Mouse (Mus musculus): Measurements from ENCODE around the gene Gbe1. TPM values are rescaled to one million over a fixed set of nuclear protein-coding genes. Genes with fewer than 3 reads are reported as not detected.

Gene Gbe1
- total RNA-seq, 1 experiment, result 4.4 TPM

DNA sequence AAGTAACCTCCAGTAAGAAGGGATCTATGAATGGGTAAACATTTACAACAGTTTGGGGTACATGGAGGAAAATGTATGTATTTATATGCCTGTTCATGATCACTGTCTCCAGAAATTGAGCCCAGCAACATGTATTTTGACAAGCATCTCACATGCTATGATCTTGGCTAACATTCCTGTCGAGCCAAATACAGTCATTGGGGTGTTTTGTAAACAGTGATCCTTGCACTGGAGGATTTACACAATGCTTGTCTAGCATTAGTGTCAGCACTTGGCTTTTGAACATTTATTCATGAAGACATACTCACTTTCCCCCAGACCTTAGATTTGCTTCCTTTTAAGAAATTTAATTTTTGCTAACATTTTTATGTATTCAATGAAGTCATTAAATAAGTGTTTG, 30.7 kb downstream of the Gbe1 start:
- in situ Hi-C loops (cut with MboI; ENCODE audit: low sequenced_read_pairs in 2 of 2, unreplicated experiment in 2 of 2), result no loop called here
- no peaks in the 10 kb centered on the region for H3K9me3 ChIP-seq (ENCODE audit: control insufficient read depth, insufficient read depth, low read depth, low read length)
- no peak overlapping the region for H3K4me3 ChIP-seq (ENCODE audit: insufficient read depth in 1 of 2, low read depth in 1 of 2, low read length in 2 of 2, poor library complexity in 1 of 2, severe bottlenecking in 1 of 2)
- TF ChIP-seq ZC3H11A (IDR thresholded peaks at IDR 0.05; ENCODE audit: borderline replicate concordance, low read depth, low read length), result no peak
- H3K36me3 ChIP-seq (ENCODE audit: control insufficient read depth, insufficient read depth, low read length, poor library complexity, severe bottlenecking), result no peaks in the 10 kb centered on the region
- H3K9ac ChIP-seq (ENCODE audit: insufficient read depth, low read depth, low read length, poor library complexity, severe bottlenecking), result no peak overlapping the region
- no peak overlapping the region for H3K27ac ChIP-seq (ENCODE audit: insufficient read depth, low read depth, low read length, poor library complexity, severe bottlenecking)
- DNase-seq (ENCODE audit: low read depth, low spot score), result no peak
- no peaks in the 10 kb centered on the region for H3K4me1 ChIP-seq (ENCODE audit: control insufficient read depth in 2 of 2, insufficient read depth in 2 of 2, low read length in 2 of 2, poor library complexity in 1 of 2)

DNA sequence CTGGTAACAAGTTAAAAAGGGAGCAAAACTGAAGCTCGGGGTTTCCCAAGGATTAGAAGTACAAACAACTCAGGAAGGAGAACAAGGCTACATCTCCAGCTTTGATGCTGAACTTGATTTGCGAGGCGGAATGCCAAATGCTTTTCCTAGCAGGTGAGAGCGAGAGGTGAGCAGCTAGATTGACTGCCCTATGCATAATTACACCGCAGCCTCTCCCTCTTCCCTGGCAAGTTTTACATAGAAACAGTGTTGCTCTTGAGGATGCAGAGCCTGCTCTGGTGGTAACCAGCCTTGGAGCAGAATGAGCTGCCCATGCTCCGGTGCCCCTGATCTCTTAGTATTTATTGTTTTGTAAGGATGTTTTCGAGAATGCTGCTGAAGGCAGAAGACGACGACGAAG, 31.9 kb downstream of the Gbe1 start:
- Histone ChIP-seq H3K4me3 (ENCODE audit: insufficient read depth in 1 of 2, low read depth in 1 of 2, low read length in 2 of 2, poor library complexity in 1 of 2, severe bottlenecking in 1 of 2) (no peak overlapping the region), H3K9me3 (ENCODE audit: control insufficient read depth, insufficient read depth, low read depth, low read length) (no peaks in the 10 kb centered on the region), H3K9ac (ENCODE audit: insufficient read depth, low read depth, low read length, poor library complexity, severe bottlenecking) (no peak overlapping the region), H3K4me1 (ENCODE audit: control insufficient read depth in 2 of 2, insufficient read depth in 2 of 2, low read length in 2 of 2, poor library complexity in 1 of 2) (no peaks in the 10 kb centered on the region), H3K36me3 (ENCODE audit: control insufficient read depth, insufficient read depth, low read length, poor library complexity, severe bottlenecking) (no peaks in the 10 kb centered on the region), H3K27ac (ENCODE audit: insufficient read depth, low read depth, low read length, poor library complexity, severe bottlenecking) (no peak overlapping the region)
- DNase-seq (ENCODE audit: low read depth, low spot score), result no peak
- TF ChIP-seq ZNF384 (IDR thresholded peaks at IDR 0.05; ENCODE audit: low read depth, low read length), result no peak
- no peak for TF ChIP-seq MAFK (IDR thresholded peaks at IDR 0.05; ENCODE audit: insufficient read depth, low read depth, low read length)
- TF ChIP-seq ZC3H11A (IDR thresholded peaks at IDR 0.05; ENCODE audit: borderline replicate concordance, low read depth, low read length), result no peak
- no peak for TF ChIP-seq HCFC1 (IDR thresholded peaks at IDR 0.05; ENCODE audit: borderline replicate concordance, insufficient read depth, low read length)
- TF ChIP-seq CHD2 (IDR thresholded peaks at IDR 0.05; ENCODE audit: low read depth, low read length), result no peak
- in situ Hi-C loops (cut with MboI; ENCODE audit: low sequenced_read_pairs in 2 of 2, unreplicated experiment in 2 of 2), result no loop called here

DNA sequence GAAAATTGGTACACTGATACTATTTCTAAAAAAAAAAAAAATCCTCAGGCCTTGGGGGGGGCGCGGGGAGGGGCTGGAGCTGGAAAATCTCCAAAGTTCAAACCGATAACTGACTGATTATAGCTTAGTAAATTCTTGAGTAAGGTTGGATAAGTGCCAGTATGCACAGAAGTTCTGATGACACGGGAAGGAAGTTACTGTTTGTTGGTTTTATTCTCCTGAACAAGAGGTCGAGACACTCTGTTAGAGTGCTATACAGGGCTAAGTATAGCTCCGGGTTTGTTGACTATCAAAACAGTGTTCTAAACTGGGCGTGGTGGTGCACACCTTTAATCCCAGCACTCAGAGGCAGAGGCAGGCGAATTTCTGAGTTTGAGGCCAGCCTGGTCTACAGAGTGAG, 36.3 kb downstream of the Gbe1 start:
- H3K27ac ChIP-seq (ENCODE audit: insufficient read depth, low read depth, low read length, poor library complexity, severe bottlenecking), result no peak overlapping the region
- in situ Hi-C loops (cut with MboI; ENCODE audit: low sequenced_read_pairs in 2 of 2, unreplicated experiment in 2 of 2), result no loop called here

DNA sequence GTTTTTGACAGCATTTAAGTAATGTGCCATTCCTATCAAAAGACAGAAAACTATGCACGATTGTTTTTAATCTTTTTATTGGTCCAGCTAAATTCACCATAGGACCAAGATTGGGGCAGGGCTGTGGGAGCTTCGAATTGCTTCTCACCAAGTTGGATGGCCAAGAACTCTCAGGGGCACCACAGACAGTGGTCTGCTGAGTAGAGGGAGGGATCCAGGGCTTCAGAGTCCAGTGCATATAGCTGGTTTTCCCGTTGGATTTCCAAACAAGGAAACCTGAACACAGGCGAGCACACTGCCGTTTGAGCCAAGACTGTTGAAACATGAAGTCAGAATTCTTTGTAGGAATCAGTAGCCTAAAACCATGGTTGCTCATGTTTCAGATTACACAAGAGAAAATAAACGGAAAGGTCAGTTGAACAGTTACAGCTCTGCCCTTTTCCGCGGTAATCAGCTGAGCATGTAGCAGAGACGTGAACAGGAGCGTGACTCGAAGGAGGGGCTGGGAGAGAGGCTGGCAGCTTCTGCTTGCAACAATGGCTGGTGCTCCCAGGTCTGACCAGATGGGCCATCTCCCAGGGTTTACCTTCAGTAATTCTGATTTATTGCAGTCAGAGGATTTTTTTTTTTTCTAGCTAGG, 38.0 kb downstream of the Gbe1 start:
- Histone ChIP-seq H3K27ac (ENCODE audit: insufficient read depth, low read depth, low read length, poor library complexity, severe bottlenecking) (no peak overlapping the region), H3K9me3 (ENCODE audit: control insufficient read depth, insufficient read depth, low read depth, low read length) (no peaks in the 10 kb centered on the region), H3K4me1 (ENCODE audit: control insufficient read depth in 2 of 2, insufficient read depth in 2 of 2, low read length in 2 of 2, poor library complexity in 1 of 2) (no peaks in the 10 kb centered on the region), H3K9ac (ENCODE audit: insufficient read depth, low read depth, low read length, poor library complexity, severe bottlenecking) (no peak overlapping the region), H3K36me3 (ENCODE audit: control insufficient read depth, insufficient read depth, low read length, poor library complexity, severe bottlenecking) (no peaks in the 10 kb centered on the region), H3K4me3 (ENCODE audit: insufficient read depth in 1 of 2, low read depth in 1 of 2, low read length in 2 of 2, poor library complexity in 1 of 2, severe bottlenecking in 1 of 2) (no peak overlapping the region)
- no peak for DNase-seq (ENCODE audit: low read depth, low spot score)
- TF ChIP-seq CHD2 (IDR thresholded peaks at IDR 0.05; ENCODE audit: low read depth, low read length) (no peak), ZC3H11A (IDR thresholded peaks at IDR 0.05; ENCODE audit: borderline replicate concordance, low read depth, low read length) (no peak)
- in situ Hi-C loops (cut with MboI; ENCODE audit: low sequenced_read_pairs in 2 of 2, unreplicated experiment in 2 of 2), result no loop called here

More for the DNA sequence above, 36.3 kb downstream of the Gbe1 start:
- no peak overlapping the region for H3K4me3 ChIP-seq (ENCODE audit: insufficient read depth in 1 of 2, low read depth in 1 of 2, low read length in 2 of 2, poor library complexity in 1 of 2, severe bottlenecking in 1 of 2)
- no peak for DNase-seq (ENCODE audit: low read depth, low spot score)
- H3K4me1 ChIP-seq (ENCODE audit: control insufficient read depth in 2 of 2, insufficient read depth in 2 of 2, low read length in 2 of 2, poor library complexity in 1 of 2), result no peaks in the 10 kb centered on the region
- TF ChIP-seq CHD2 (IDR thresholded peaks at IDR 0.05; ENCODE audit: low read depth, low read length) (no peak), ZC3H11A (IDR thresholded peaks at IDR 0.05; ENCODE audit: borderline replicate concordance, low read depth, low read length) (no peak), HCFC1 (IDR thresholded peaks at IDR 0.05; ENCODE audit: borderline replicate concordance, insufficient read depth, low read length) (no peak), MAFK (IDR thresholded peaks at IDR 0.05; ENCODE audit: insufficient read depth, low read depth, low read length) (no peak), ZNF384 (IDR thresholded peaks at IDR 0.05; ENCODE audit: low read depth, low read length) (no peak)
- no peaks in the 10 kb centered on the region for H3K36me3 ChIP-seq (ENCODE audit: control insufficient read depth, insufficient read depth, low read length, poor library complexity, severe bottlenecking)
- H3K9ac ChIP-seq (ENCODE audit: insufficient read depth, low read depth, low read length, poor library complexity, severe bottlenecking), result no peak overlapping the region
- H3K9me3 ChIP-seq (ENCODE audit: control insufficient read depth, insufficient read depth, low read depth, low read length), result no peaks in the 10 kb centered on the region

DNA sequence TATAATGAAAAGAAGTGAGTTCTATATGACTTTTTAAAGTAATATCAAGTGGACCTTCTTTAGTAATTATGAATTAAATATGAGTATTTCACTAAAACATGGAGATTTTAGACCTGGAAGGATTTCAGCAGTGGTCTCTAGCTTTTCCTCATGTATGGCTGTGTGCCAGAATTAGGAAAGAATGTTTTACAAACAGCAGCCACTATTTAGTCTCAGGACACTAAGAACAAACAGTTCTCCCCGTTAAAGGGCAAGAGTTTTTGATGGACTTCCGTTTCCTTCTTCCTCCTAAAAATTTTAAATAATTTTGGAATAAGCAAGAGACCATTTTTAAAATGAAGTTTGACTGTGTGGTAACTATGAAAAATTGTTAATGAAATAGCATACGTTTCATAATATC, 38.8 kb downstream of the Gbe1 start:
- in situ Hi-C loops (cut with MboI; ENCODE audit: low sequenced_read_pairs in 2 of 2, unreplicated experiment in 2 of 2), result no loop called here
- H3K9ac ChIP-seq (ENCODE audit: insufficient read depth, low read depth, low read length, poor library complexity, severe bottlenecking), result no peak overlapping the region
- H3K27ac ChIP-seq (ENCODE audit: insufficient read depth, low read depth, low read length, poor library complexity, severe bottlenecking), result no peak overlapping the region
- TF ChIP-seq MAFK (IDR thresholded peaks at IDR 0.05; ENCODE audit: insufficient read depth, low read depth, low read length), result no peak
- TF ChIP-seq HCFC1 (IDR thresholded peaks at IDR 0.05; ENCODE audit: borderline replicate concordance, insufficient read depth, low read length), result no peak
- TF ChIP-seq ZNF384 (IDR thresholded peaks at IDR 0.05; ENCODE audit: low read depth, low read length), result no peak
- TF ChIP-seq CHD2 (IDR thresholded peaks at IDR 0.05; ENCODE audit: low read depth, low read length), result no peak
- no peak for TF ChIP-seq ZC3H11A (IDR thresholded peaks at IDR 0.05; ENCODE audit: borderline replicate concordance, low read depth, low read length)
- no peak overlapping the region for H3K4me3 ChIP-seq (ENCODE audit: insufficient read depth in 1 of 2, low read depth in 1 of 2, low read length in 2 of 2, poor library complexity in 1 of 2, severe bottlenecking in 1 of 2)
- no peaks in the 10 kb centered on the region for H3K36me3 ChIP-seq (ENCODE audit: control insufficient read depth, insufficient read depth, low read length, poor library complexity, severe bottlenecking)
- DNase-seq (ENCODE audit: low read depth, low spot score), result no peak
- H3K9me3 ChIP-seq (ENCODE audit: control insufficient read depth, insufficient read depth, low read depth, low read length), result no peaks in the 10 kb centered on the region
- no peaks in the 10 kb centered on the region for H3K4me1 ChIP-seq (ENCODE audit: control insufficient read depth in 2 of 2, insufficient read depth in 2 of 2, low read length in 2 of 2, poor library complexity in 1 of 2)
